Mouse (Mus musculus): ENCODE results near the gene Gne.
"Not testable (repeated sequence)": the region's sequence is repeated elsewhere in the genome, so short reads cannot be mapped to it uniquely, and the experiment has no call there.

Gne gene

DNA sequence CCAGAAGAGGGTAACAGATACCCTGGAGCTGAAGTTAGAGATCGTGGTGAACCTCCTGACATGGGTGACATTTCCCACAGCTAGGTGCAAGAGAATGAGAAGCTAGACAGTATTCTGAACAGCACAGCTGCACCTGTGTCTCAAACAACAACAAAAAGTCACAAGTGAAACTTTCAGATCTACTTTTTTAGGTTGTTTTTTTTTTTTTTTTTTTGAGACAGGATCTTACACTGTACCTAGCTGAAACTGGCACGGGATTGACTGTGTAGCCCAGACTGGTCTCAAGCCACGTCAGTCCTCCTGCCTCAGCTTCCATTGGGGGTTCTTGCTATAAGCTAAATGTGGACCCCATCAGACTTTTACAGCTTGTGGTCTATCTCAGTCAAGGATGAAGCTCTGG, 10.2 kb downstream of the Gne start:
- intact Hi-C loops (cut with DNase I), result no loop called here

DNA sequence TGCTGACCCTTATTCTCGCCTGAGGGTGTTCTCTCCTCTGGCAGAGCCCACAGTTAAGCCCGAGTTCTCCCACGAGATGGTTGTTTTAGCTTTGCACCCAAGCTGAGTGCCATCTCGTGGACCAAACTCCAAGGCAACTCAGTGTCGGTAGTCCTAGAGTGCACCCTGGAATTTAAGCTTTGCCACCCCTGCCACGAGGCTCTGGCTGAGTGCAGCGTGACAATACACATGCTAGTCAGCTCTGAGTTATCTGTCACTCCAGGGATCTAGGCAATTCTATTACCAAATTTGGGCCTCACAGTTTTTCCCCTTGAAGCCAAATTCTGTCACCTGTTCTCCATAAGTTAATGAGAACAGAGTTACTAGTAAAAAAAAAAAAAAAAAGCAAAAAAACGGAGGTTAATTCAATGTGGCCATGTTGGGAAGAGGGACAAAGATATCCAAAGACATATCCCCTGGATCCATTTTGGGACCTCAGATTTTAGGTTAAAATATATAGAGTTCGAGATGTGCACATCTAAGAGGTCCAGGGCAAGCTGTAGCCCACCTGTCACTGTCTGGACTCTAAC, 11.0 kb downstream of the Gne start:
- intact Hi-C loops (cut with DNase I), result no loop called here

DNA sequence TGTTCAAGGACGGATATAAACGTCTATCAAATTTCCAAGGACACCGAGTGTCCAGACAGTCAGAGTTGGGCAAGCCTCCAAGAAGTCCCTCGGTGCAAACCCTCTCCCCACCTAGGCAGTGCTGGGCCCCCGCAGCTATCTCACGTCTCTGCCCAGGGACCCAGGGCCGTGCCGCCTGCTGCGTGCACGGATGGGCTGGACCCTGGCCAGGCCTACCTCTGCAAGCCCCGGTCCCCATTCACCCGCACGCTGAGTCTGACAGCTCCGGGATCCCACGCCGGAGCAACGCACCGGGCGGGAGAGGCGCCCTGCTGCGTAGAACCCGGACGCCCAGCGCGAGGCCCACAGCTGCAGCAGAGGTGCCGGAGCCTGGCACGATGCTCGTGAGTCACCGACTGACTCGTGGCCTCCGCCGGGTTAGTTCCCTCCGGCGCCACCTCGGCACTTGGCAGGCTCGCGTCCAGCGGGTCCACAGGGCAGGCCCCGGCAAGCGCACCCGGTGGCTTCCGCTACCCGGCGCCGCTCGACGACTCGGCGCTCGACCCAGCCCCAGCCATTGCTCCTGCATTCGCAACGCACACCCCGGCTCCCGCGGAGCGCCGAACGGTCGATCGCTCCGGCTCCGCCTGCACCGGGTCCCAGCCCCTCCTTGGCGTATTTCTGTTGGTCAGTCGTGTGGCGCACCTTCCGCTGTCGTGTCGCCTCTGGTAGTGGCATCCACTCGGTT, 11.7 kb downstream of the Gne start:
- intact Hi-C loops (cut with DNase I), result no loop called here

DNA sequence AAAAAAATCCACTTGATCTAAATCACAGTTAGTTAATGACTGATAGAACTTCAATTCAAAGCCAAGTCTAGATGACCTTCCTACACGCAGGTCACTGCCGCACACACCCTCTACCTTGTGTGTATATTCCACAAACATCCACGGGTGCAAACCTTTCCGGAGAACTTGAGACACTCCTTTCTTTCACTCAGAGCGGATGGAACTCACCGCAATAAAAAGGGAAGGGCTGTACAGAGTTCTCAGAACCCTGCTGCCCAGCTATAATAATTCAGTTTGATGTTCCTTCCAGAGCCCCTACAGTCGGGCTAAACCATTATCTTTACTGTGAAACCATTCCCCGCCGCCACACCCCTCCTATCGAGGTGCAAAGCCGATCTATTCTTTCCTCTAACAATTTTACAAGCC, 12.2 kb downstream of the Gne start:
- intact Hi-C loops (cut with DNase I), result no loop called here

DNA sequence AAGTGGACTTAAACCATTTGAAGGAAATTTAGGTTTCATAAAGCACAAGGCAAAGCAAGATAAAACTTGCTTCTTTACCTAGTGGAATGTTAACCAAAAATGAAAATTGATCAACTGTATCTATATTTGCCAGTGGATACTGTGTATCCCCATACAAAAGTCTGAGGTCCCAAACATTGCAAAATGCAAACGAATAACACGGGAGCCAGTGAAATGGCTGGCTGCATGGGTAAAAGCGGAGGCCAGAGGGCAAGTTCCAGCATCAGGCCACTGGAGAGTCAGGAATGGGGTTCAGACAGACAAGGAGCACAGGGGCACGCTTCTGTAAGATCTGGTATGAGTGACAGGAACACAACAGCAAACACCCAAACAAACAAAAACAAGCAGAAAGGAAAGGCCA, 13.3 kb downstream of the Gne start:
- intact Hi-C loops (cut with DNase I), result no loop called here

DNA sequence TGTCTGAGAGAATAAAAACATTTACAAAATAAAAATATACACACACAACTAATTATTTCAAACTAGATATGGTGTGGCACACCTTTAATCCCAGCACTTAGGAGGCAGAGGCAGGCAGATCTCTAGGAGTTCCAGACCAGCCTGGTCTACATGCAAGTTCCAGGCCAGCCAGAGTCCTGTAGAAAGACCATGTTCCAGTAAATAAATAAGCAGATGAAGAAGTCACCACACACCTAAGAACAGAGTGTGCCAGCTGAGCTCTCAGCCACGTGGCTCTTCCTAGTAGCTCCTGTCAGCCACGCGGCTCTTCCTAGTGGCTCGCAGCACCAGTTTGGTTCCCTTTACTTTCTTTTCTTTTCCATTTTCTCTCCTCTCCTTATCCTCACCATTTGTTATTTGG, 14.6 kb downstream of the Gne start:
- intact Hi-C loops (cut with DNase I), result loop anchor here (10.0 kb wide), 1 partner anchor 225 kb away; no protein-coding TSS in a partner anchor

DNA sequence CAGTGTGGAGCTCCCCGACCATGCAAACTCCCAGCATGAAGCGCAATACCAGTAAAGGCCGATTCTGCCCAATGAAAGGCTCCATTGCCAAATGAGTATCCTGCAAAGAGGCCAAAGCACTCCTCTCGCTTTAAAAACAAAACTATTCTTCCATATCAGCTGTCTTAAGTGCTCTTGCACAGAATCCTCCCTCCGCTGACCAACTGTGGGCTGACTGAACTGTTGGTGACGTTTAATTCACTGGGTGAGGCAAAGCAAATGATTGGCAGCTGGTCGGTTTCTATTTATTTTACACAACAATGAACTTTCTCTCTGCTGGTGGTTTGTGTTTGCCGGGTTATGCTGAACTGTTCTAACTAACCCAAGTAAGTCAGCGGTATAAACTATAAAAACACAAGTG, 15.2 kb downstream of the Gne start:
- intact Hi-C loops (cut with DNase I), result loop anchor here (10.0 kb wide), 1 partner anchor 226 kb away; no protein-coding TSS in a partner anchor

DNA sequence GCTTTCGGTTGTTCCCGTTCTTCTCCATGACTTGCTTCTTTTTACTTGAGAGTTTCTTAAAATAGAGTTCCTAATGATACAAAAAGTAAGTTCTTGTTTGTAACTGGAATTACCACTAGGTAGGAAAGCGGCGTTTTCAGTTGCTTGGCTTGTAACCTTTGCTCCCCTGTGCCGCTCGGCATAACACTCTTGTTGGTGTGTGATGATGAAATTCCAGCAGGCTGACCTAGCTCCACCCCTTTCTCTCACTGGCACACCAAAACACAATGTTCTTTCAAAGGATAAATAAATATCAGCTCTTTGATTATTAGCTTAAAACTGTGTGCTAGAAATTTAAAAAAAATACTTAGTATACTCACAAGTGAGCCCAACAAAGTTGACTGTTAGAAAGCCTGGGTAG, 17.1 kb downstream of the Gne start:
- intact Hi-C loops (cut with DNase I), result loop anchor here (10.0 kb wide), 1 partner anchor 228 kb away; no protein-coding TSS in a partner anchor

DNA sequence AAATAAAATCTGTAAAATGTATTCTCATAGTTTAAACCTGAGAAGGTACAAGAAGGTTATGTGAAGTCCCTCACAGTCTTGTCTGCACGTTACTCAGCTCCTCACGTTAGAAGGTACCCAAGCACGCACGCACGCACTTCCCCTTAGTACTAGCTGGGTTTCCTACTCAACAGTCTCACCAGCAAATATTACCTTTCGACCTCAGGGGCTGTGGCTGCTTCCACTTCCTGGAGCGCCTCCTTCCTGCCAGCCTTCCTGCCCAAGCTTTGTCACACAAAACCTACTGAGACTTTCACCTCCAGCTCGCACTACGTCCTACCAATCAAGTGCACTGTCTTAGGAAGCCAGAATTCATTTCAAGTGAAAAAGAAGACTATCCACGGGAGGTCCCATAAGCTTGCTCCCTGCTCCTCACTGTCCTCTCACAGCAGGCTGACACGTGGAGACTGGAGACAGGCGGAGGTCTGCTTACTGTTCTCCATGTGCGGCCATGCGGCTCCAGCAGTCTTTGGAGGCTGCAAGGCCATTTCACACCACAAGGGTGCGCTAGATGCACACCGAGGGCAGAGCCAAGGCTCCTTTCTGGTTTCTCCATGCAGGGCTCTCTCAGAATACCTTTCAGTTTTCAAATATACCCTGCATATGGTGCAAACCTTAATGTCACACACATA, 18.5 kb downstream of the Gne start:
- intact Hi-C loops (cut with DNase I), result loop anchor here (2.0 to 10.0 kb wide), 2 partner anchors 55 to 229 kb away; no protein-coding TSS in a partner anchor

DNA sequence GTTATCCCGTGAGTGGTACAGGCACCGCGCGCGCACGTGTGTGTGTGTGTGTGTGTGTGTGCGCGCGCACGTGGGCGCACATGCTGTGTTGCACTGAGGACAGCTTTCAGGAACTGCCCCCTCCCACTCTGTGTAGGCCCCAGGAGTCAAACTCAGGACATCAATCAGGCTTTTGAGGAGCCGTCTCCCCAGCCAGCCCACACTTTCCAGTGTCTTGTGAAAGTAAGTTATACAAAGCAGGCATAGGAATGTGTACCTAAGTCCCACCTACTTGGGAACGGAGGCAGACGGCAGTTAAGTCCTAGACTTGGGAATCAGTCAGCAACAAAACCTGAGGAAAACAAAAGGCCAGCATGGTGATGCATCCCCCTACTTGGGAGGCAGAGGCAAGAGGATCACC, 21.2 kb downstream of the Gne start:
- intact Hi-C loops (cut with DNase I), result loop anchor here (10.0 kb wide), 1 partner anchor 232 kb away; no protein-coding TSS in a partner anchor

DNA sequence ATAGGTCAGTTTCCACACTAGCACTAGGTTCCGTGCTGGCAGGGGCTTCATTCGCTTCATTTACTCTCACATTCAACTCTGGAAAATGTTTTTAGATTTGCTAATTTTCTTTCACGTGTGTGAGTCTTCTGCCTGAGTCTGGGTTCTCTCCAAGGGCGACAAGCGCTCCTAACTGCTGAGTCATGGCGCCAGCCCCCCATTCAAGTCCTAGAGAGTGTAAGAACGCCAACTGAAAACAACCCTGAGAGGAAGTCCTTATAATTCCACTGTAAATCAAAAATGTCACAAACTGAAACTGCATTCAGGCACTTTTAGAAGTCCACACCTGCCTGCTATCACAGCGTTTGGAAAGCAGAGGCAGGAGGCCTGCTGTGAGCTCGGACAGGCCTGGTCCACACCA, 21.9 kb downstream of the Gne start:
- intact Hi-C loops (cut with DNase I), result loop anchor here (10.0 kb wide), 1 partner anchor 233 kb away; no protein-coding TSS in a partner anchor

DNA sequence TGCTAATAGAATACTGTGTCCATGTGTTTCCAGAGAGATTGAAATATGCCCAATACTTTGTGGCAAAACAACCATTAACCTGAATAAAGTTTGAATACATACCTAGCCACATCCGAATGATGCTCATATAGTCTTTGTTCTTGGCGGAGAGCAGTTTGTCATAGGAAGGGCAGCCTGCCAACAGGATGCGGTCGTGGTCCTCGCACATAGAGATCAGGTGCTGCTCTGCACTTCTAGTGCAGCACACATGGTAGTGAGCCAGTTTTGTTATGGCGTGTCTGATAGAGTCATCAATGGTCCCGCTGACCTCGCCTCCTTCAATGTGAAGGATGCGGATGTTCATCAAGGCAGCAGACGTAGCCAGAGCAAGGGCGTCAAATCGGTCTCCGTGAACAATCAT, 24.3 kb downstream of the Gne start:
- intact Hi-C loops (cut with DNase I), result loop anchor here (10.0 kb wide), 1 partner anchor 235 kb away; no protein-coding TSS in a partner anchor

DNA sequence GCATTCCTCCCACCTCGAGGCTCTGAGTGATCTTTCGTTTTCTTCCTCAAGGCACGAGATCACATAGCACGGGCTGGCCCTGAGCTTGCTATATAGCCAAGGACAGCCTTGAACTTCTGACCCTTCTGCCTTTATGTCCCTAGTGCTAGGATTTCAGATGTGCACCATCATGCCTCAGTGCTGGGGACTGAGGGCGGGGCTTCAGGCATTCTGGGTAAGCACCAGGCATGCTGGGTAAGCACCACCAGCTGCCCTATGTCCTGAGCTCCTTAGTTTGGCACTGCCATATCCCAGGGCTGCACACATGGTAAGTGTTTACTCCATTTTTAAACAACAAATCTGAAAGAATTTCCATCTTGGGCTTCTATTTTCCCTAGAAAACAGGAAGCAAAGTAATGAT, 34.2 kb downstream of the Gne start:
- intact Hi-C loops (cut with DNase I), result no loop called here

DNA sequence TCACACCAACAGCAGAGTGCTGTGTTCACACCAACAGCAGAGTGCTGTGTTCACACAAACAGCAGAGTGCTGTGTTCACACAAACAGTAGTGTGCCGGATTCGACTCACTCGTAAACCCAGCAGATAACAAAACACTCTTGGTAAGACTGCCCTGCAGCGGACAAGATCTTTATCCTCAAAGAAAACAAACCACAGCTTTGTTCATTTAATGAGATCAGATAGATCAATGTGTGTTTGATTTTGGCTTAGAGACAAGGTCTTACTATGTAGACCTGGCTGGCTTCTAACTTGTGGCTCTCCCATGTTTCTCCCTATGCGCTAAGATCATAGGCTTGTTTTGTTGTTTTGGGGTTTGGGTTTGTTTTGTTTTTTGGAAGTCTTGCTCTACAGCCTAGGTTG, 37.9 kb downstream of the Gne start:
- intact Hi-C loops (cut with DNase I), result no loop called here

DNA sequence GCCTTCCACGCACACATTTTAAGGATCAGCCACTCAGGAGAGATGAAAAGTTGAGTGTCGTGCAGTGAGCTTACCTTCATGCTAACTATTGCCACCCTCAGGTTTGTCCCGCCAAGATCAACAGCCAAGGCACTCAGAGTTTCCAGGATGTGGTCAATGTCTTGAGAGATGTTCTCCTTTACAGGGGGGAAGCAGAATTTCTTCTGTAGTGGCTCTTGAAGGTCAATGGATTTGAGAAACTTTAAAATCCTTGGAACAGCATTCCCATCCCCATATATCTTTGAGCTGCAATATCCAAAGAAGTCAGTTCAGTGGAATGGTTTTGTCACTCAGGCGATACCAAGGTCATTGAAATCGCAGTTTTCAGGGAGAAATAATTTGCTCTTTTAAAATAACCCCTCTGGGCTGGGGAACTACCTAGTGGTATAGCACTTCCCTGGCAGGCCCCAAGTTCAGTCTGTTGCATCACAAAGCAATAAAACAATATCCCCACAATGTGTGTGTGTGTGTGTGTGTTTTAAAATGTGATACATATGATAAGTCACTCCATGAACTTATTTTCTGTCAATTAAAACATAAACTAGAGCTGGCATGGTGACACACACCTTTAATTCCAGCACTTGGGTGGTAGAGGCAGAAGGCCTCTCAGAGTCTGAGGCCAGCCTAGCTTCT, 39.2 kb downstream of the Gne start:
- intact Hi-C loops (cut with DNase I), result no loop called here

DNA sequence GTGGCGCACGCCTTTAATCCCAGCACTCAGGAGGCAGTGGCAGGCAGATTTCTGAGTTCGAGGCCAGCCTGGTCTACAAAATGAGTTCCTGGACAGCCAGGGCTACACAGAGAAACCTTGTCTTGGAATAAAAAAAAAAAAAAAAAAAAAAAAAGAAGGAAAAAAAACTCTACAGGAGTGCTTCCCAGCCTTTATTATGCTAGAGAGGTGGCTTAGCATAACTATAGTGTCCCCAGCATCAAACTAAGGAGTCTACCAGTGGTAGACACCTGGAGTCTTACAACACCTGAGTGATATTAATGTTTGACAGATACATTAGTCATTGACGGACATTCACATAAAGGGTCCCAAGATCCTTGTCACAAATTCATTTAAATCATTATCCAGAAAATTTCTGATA, 40.8 kb downstream of the Gne start:
- intact Hi-C loops (cut with DNase I), result not testable (repeated sequence)

DNA sequence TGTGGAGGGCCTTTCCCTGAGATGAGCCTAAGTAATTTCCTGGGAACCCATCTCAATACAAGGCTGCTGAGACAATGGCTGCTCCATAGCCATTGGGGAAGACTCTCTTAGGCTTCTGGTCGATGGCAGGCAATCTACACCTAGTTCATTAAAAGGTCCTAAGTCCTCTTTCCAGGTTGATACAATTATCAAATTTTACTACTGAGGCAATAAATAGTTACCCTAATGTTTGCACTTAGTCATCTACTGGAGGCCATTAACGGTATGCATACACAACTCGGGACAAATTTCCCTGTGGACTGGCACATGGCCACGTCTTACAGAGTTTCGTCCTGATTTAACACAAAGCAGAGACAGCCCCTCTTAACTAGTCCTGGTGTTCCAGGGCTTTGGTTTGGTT, 41.5 kb downstream of the Gne start:
- intact Hi-C loops (cut with DNase I), result no loop called here

DNA sequence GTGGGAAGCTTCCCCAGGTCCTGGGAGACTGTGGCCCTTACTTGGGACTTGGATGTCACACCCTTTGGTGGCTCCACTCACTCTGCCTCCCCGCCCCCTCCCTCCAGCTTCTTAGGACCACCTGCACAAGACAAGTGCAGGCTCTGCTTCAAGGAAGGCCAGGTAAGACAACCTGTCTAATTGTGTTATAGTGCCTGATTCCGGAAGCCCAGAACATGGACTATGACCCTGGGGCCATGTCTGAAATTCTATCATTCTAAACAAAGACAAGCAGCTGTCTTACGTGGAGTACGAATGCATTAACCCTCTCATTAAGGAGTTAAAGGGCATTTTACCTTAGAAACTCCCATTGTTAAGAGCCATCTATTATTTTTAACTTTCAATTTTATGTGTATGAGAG, 43.2 kb downstream of the Gne start:
- intact Hi-C loops (cut with DNase I), result no loop called here

DNA sequence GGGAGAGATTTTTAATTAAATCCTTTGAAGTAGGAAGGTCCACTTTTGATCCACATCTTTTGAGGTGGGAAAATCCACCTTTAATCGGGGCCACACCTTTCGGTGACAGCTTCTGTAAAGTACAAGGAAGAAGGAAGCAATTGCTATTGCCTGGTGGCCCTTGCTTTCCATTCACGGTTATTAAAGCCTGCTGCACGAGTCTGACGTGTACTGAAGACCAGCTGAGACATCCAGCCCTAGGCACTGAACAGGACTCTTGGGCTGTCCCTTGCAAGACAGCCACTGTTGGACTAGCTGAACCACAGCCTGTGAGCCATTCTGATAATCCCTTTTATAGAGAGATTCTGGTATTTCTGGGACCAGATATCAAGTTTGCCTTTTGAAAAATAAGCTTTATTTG, 47.5 kb downstream of the Gne start:
- intact Hi-C loops (cut with DNase I), result no loop called here

DNA sequence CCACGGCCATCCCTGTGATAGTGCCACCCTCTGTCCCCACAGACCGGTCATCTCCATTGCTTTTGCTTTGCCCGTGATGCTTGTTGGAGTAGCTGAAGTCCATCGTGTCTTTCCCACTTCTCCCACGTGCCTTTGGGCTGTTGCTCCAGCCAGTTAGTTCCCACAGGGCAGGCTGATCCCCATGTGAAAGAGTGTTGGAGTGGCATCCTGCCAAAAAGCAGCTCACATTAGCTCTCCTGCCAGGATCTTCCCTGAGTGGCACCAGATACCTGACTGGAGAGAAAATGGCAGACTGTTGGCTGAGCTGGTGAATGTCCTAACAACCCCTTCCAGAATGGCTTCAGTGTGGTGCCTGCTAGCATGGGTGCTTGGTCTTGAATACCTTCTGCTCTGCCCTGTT, 52.5 kb downstream of the Gne start:
- intact Hi-C loops (cut with DNase I), result no loop called here

DNA sequence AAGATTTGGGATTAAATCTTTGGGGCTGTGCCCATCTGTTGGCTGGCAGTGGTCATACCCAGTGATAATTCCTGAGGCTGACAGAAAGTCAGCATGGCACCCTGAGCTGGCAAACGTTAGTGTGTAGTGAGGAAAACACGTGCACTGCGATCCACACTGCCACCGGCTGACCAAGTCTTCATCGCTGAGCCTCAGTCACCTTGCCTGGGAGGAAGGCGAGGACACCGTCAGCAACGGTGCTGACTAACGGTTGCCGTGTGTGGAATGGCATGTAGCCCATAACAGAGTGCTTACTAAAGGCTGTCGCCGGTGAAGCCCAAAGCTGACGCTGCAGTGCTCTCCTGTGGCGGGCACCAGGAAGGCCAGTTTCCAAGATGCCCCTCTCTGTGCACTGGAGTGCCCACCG, 54.3 kb downstream of the Gne start:
- intact Hi-C loops (cut with DNase I), result no loop called here
